Mouse (Mus musculus): Measurements from ENCODE around the gene Mrpl41.

DNA sequence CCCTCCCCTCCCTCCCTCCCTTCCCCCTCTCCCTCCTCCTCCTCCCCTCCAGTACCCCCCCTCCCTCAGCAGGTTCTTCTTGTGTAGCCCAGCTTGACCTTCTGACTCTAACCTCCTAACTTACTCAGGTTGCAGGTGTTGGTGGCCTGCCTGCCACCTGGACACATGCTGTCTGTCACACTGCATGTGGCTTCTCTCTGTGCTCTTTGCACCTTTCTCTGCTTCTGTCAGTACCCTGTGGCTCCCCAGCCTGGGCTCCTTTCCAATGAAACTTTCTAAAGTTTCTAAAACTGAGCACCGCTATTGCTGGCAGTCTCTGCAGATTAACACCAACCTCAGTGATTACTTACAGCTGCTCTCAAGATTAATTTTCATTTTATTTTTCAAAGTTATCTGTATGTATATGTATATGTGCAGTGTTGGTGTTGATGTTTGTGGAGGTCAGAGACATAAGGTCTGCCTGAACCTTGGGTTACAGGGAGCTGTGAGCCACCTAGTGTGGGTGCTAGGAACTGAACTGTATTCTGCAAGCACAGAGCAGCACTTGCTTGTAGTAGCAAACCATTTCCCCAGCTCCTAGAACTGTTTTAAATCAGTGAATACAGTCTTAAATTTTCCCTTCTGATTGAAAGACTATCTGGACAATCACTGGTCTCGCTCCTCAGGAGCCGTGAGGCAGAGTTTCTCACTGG is 25.8 kb upstream of the Mrpl41 start:
- TF ChIP-seq POLR2A (IDR thresholded peaks at IDR 0.05; ENCODE audit: borderline replicate concordance, insufficient read depth, low read length) (no peak), CTCF (IDR thresholded peaks at IDR 0.05; ENCODE audit: borderline replicate concordance, insufficient read depth, low read depth, low read length) (peak; percentile 57; the same call in 1 of the 2 replicates)
